Mouse (Mus musculus) CH12.LX (cell line): Measurements from ENCODE around the gene Stk10.

Experiments used
- BHLHE40 ChIP-seq: IDR thresholded peaks from 2 replicates; pipeline ENCODE4 v1.6.1; 2011; ENCODE audit warnings: mild to moderate bottlenecking, low read depth, low read length, improper control_type of control experiment
- CTCF ChIP-seq, 2 experiments: IDR thresholded peaks in 1 of 2; conservative IDR thresholded peaks in 1 of 2; 2 replicates each; pipeline ENCODE4 v1.5.1; 2011 to 2012; ENCODE audit warnings: low read depth in 2 of 2, low read length in 2 of 2, improper control_type of control experiment in 1 of 2, inconsistent platforms in 1 of 2, mild to moderate bottlenecking in 1 of 2, moderate library complexity in 1 of 2
- EP300 ChIP-seq: IDR thresholded peaks from 2 replicates; pipeline ENCODE4 v1.6.1; 2011; ENCODE audit warnings: low read length, improper control_type of control experiment
- IRF4 ChIP-seq: IDR thresholded peaks from 2 replicates; pipeline ENCODE4 v1.6.1; 2014; ENCODE audit warnings: low read depth, mild to moderate bottlenecking, inconsistent platforms, low read length, improper control_type of control experiment
- POLR2A ChIP-seq: IDR thresholded peaks from 2 replicates; pipeline ENCODE4 v1.6.1; 2011; ENCODE audit warnings: low read depth, mild to moderate bottlenecking, improper control_type of control experiment, low read length
- POLR2AphosphoS2 ChIP-seq: IDR thresholded peaks from 2 replicates; pipeline ENCODE4 v1.6.1; 2011; ENCODE audit warnings: low read depth, low read length, improper control_type of control experiment
- UBTF ChIP-seq: IDR thresholded peaks from 2 replicates; pipeline ENCODE4 v1.6.1; 2012; ENCODE audit warnings: low read depth, mild to moderate bottlenecking, inconsistent platforms, low read length, improper control_type of control experiment, moderate library complexity

DNA sequence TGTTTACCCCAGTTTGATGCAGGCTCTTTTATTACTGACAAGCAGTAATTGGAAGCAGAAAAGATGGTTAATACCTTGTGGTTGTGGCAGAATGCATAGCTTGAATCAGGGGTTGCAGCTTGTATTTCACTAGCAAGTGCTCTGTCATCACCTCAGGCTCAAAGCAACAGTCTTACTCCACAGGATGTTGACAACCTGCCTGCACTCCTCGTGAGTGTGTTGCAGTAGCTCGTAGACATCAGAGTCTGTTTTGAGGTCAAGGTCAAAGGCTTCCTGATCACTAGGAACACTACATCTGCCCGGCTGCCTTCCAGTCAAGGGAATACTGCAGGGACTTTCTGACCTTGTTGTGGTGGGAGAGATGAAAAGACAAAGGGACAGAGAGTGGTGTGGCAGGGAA, 46.5 kb upstream of the Stk10 start:
- TF ChIP-seq CTCF (conservative IDR thresholded peaks at IDR 0.05 in 1 of 2, IDR thresholded peaks at IDR 0.05 in 1 of 2; ENCODE audit: low read depth in 2 of 2, low read length in 2 of 2): no peak
- no peak for TF ChIP-seq POLR2AphosphoS2
- TF ChIP-seq EP300: no peak
- no peak for TF ChIP-seq POLR2A
- no peak for TF ChIP-seq UBTF
- no peak for TF ChIP-seq IRF4
- TF ChIP-seq BHLHE40: no peak
